Mouse (Mus musculus) MEL (cell line): ENCODE measurements at regions not wholly inside any gene's neighbourhood (a gene's known extent, or its start where the extent isn't known, plus 50 kb on each side); places are given as distances from the start of the nearest gene placed in this dataset.

Experiments
- POLR2AphosphoS5 ChIP-seq: IDR thresholded peaks from 2 replicates; pipeline ENCODE4 v1.6.1; 2012; ENCODE audit warnings: low read depth, borderline replicate concordance, mild to moderate bottlenecking, inconsistent platforms, low read length, moderate library complexity, mixed read lengths
- UBTF ChIP-seq: IDR thresholded peaks from 2 replicates; pipeline ENCODE4 v1.6.1; 2012; ENCODE audit warnings: low read depth, mild to moderate bottlenecking, inconsistent platforms, low read length, improper control_type of control experiment, moderate library complexity, borderline replicate concordance; ENCODE audit not compliant: insufficient read depth

DNA sequence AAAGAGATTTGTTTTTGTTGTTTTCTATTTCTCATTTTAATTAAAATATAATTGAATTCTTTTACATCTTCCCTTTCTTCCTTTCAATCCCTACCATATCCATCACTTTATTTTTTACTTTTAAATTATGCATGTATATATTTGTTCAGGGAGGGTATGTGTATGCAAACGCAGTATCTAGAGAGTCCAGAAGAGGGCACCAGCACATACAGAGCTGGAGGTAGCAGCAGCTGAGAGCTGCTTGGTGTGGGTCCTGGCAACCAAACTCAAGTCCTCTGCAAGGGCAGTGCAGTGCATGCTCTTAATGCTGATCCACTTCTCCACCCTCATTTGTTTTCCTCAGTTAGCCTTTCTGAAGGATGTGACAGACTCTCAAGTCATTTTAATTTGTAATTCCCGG lies 568.7 kb downstream of the Zfp619 start:
- TF ChIP-seq UBTF, result no peak
- TF ChIP-seq POLR2AphosphoS5, result no peak
